Mouse (Mus musculus) granulocyte monocyte progenitor cell, adult 5-6 weeks (primary cell): Measurements from ENCODE around the gene Lep. TPM values are rescaled to one million over a fixed set of nuclear protein-coding genes. Genes with fewer than 3 reads are reported as not detected.

Source experiments
- ATAC-seq: replicated peaks from 2 replicates; pipeline ENCODE4 v1.8.0; 2016; ENCODE audit warnings: mild to moderate bottlenecking, moderate TSS enrichment, inconsistent platforms; ENCODE audit not compliant: poor library complexity, severe bottlenecking
- total RNA-seq, 2 experiments: library from RNA; stranded (forward) in 1 of 2; stranded (reverse) in 1 of 2; fragments of 200-712, 200-1000 nt in 1 of 2; fragments of >200 nt in 1 of 2; fragmentation: Nextera tagmentation in 1 of 2; gene quantifications; 2 replicates each; pipeline ENCODE4 v1.2.3; 2014 to 2017

The Lep gene
- total RNA-seq, 2 experiments from 2014 or later = not detected

DNA sequence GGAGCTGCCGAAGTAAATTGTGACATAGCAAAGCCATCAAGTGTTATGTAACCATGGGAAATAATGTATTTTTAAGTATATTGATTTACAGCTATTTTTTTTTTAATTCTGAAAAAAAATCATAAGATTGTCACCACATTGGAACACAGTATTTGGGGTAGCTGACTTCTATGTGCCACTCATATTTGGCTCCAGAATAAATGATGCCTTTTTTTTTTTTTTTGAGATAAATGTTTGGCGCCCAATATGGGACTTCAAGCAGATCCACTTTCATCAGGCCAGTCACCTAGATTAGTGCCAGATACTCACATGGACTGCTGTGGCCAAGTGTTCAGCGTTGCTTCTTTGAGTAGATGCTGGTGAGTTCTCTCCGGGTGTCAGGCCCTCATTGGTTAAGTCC, 51.5 kb downstream of the Lep start:
- no peak for ATAC-seq

DNA sequence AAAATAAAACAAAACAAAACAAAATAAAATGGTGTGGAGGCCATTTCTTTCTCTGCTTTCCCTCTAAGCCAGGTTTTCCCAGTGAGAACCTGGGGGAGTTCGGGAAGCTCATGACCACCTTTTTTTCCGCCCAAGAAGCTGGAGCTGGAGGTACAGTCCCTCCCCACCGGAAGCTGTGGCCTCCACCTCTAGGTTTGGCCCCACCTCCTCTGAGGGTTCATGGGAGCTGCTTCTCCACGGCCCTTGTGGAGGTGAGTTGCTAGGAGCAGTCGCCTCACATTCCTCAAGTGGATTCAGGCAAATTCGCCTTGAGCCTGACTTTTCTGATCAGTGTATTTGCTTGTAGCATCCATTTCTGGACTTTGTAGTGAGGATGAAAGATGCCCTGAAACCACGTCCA, 55.7 kb downstream of the Lep start:
- ATAC-seq = no peak

DNA sequence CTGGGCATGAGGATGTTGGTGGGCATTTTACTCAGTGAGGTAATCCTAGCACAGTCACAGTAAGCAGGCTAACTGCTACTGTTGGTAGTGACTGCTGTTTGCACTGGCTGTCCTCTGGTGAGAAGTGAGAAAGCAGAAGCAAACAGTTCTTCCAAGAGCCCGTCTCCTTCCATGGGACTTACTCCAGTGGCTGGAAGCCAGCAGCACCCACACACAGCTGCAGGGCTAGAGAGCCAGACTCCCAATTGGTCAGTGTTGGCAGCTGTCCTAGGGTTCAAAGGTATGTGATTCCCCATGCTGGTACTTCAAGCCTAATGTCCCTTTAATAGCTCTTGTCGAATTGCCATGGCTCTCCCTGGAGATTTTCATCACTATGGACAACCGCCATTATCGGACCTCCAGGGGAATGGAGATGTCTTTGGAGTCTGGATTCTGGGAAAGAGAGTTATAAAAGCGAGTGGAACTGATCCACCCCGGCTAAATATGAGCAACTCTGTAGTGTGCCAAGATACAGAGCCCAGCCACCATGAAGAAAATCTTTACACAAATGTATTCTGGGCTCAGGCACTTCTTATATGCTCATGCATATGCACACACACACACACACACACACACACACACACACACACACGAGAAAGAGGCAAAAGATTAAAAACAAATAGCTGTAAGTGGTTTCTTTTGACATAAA, 57.5 kb downstream of the Lep start:
- no peak for ATAC-seq

DNA sequence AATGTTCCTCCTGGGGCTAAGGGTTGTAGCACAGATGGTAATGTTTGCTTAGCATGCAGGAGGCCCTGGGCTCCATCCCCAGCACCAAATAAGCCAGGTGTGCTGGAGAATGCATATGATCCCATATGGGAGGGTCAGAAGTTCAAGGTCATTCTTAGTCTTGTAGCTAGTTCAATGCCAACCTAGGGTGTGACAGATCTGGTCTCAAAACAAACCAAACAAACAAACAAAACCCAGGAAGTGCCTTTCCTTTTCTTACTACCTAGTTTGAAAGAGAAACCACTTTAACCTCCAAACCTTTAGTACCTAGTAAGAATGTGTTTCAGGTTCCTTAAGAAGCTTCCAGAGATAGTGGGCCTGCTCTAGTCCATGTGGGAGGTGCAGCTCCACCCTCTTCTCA, 58.2 kb downstream of the Lep start:
- no peak for ATAC-seq

DNA sequence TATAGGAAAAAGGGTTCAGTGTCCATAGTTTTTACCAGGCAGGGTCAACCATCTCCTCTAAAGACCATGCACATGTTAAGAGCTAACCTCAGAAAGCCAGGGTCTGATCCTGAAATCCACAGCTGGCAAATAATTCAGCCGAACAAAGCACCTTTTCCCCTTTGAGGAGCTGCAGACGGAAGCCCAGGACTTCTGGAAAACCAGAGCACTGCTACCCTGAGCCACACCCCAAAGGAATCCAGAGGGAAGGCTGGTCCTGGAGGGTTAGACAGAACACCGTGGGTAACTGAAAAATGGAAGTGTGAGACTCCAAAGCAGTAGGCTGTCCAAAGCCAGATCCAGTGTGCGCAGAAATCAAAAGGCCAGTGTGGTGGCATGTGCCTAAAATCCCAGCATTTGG, 58.9 kb downstream of the Lep start:
- ATAC-seq = no peak

DNA sequence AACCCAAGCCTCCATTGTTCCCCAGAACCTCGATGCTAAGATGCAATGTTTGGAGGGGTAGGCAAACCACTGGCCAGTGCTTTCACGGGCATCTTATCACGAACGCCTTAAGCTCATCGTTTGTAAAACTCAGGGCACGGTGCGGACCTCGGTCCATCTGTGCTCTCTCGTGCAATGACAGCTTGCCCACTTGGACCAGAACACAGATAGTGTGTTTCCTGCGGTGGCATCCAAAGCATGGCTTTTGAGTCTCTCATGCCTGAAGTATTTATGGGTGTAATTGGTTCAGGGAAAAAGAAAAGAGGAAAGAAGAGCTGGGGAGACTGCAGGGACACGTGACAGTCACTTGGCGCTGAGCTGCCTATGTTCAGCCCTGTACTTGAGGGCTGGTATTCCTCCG, 60.0 kb downstream of the Lep start:
- ATAC-seq = no peak

Other genes with a start within 250 kb of the Lep start
- not detected in 2 replicates for gene Lrrc4, start 228.5 kb upstream of the Lep start, total RNA-seq (2014; fragmentation: Nextera tagmentation)
- 0.22 TPM in 1 of 2 replicates, not detected in the other for gene Lrrc4, start 228.5 kb upstream of the Lep start, total RNA-seq (2017)
- gene Rbm28, start 104.8 kb downstream of the Lep start, total RNA-seq (2014; fragmentation: Nextera tagmentation) = 47.7 and 84.2 TPM in 2 replicates
- gene Rbm28, start 104.8 kb downstream of the Lep start, total RNA-seq (2017) = 58.5 and 59.9 TPM in 2 replicates
- not detected in 2 replicates for gene Prrt4, start 119.4 kb downstream of the Lep start, total RNA-seq (2014; fragmentation: Nextera tagmentation)
- not detected in 2 replicates for gene Prrt4, start 119.4 kb downstream of the Lep start, total RNA-seq (2017)
- gene Impdh1, start 156.1 kb downstream of the Lep start, total RNA-seq (2014; fragmentation: Nextera tagmentation) = 109 and 124 TPM in 2 replicates
- 110 and 120 TPM in 2 replicates for gene Impdh1, start 156.1 kb downstream of the Lep start, total RNA-seq (2017)
- gene Hilpda, start 212.3 kb downstream of the Lep start, total RNA-seq (2014; fragmentation: Nextera tagmentation) = 14.0 and 15.5 TPM in 2 replicates
- 9.7 and 17.7 TPM in 2 replicates for gene Hilpda, start 212.3 kb downstream of the Lep start, total RNA-seq (2017)
- not detected in 2 replicates for gene Fam71f2, start 219.4 kb downstream of the Lep start, total RNA-seq (2014; fragmentation: Nextera tagmentation)
- 0.88 TPM in 1 of 2 replicates, not detected in the other for gene Fam71f2, start 219.4 kb downstream of the Lep start, total RNA-seq (2017)